Mouse (Mus musculus): Measurements from ENCODE around the gene Cdc14b. TPM values are rescaled to one million over a fixed set of nuclear protein-coding genes. Genes with fewer than 3 reads are reported as not detected.
A peak's percentile ranks its signal among the peaks of the same experiment; 100 is the strongest.

Cdc14b gene
- polyA plus RNA-seq, 1 experiment from 2014 or later, result 19.4 TPM

GRCm38 (mm10) chr13:64253697-64254096 lies 21.4 kb downstream of the Cdc14b start:
- H3K27me3 ChIP-seq, result no peaks in the 10 kb centered on the region
- no peak for ATAC-seq
- in situ Hi-C loops (cut with MboI; ENCODE audit: low pct_unique_long_range_greater_than_20kb), result no loop called here
- no peak for TF ChIP-seq CTCF (IDR thresholded peaks at IDR 0.05)
- POLR2A ChIA-PET, result no interaction called here
- CTCF ChIA-PET, result no interaction called here
- DNase-seq (ENCODE audit: low read depth, low spot score), result no peak

DNA sequence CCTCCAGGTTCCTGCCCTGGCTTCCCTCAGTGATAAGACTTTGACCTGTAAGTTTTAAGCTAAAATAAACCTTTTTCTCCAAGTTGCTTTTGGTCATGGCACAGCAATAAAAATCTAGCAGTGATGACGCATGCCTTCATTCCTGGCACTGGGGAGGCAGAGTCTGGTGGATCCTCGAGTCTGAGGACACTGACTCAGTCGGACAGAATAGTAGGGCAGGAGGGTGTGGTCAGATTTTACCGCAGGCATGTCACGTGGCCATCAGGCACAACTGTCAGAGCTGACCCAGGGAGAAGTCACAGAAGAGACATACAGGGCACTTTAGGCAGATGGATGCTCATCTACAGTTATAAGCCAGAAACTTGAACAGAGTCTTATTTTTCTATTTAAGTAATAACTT lies 22.9 kb downstream of the Cdc14b start:
- DNase-seq (ENCODE audit: low read depth, low spot score) (no peak), ATAC-seq (no peak)
- ChIA-PET POLR2A (interaction anchor here (0.6 kb wide), 1 partner anchor 776 kb away, joined by 5 read pairs; no protein-coding TSS in a partner anchor), CTCF (interaction anchor here (0.9 to 2.0 kb wide), 4 partner anchors 14 to 71 kb away, joined by 3 to 19 read pairs (median 4); no protein-coding TSS in a partner anchor)
- in situ Hi-C loops (cut with MboI; ENCODE audit: low pct_unique_long_range_greater_than_20kb), result no loop called here
- TF ChIP-seq CTCF (IDR thresholded peaks at IDR 0.05), result no peak
- H3K27me3 ChIP-seq, result no peaks in the 10 kb centered on the region

DNA sequence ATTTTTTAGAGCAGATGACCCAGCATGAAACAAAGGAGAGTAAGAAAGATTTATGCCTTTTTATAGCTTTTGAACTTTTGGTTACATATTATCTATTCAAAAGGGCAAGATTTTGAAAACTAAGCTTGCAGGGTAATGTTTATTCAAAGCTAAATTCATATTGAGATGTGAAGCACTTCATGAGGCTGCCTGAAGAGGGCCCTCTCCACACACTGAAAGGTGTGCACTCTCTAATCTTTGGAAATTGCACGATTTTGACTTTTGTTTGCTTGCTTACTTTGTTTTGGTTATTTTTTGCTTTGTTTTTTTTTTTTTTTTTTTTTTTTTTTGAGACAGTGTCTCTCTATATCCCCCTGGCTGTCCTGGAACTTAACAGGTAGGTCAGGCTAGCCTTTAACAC lies 24.7 kb downstream of the Cdc14b start:
- peak; percentile 54 for TF ChIP-seq CTCF (IDR thresholded peaks at IDR 0.05)
- POLR2A ChIA-PET, result interaction anchor here (0.7 kb wide), 1 partner anchor 153 kb away, joined by 3 read pairs; no protein-coding TSS in a partner anchor
- in situ Hi-C loops (cut with MboI; ENCODE audit: low pct_unique_long_range_greater_than_20kb), result no loop called here
- ATAC-seq, result no peak
- DNase-seq (ENCODE audit: low read depth, low spot score), result no peak
- no peaks in the 10 kb centered on the region for H3K27me3 ChIP-seq
- CTCF ChIA-PET, result interaction anchor here (0.7 to 1.5 kb wide), 4 partner anchors 10 to 71 kb away, joined by 3 to 9 read pairs (median 4); no protein-coding TSS in a partner anchor

DNA sequence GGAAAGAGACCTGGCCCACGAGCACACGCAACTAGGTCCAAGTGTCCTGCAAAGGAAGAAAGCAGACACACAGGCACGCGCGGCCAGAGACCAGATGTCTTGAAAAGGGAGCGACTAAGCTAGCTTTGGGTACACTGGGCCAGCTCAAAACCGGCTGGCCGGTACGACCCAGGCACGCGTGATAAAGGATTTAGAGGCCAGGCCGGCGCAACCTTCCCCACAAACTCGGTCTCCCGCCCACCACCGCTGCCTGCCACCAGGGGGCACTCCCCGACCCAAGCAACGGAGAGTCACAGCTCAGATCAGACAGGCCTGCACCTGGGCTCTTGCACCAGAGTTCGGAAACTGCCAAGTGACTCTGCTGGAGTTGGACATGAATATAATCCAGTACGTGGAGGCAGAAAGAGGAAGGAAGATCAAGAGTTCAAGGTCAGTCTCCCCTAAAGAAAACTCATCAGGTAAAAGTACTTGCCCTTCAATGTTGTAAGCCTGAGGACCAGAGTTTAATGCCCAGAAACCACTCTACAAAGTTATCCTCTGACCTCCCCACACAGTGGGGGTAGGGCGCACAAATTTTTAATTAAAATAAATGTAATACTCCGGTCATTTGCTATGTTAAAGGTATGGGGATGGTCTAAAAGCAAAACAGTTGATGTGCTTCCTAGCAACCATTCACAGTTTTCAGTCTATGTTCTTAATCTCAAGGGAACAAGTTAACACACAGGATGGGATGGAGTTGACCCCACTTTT lies 26.1 kb downstream of the Cdc14b start:
- ATAC-seq (peak; percentile 76), DNase-seq (ENCODE audit: low read depth, low spot score) (no peak)
- H3K27me3 ChIP-seq, result no peaks in the 10 kb centered on the region
- CTCF ChIA-PET, result interaction anchor here (1.2 to 3.5 kb wide), 8 partner anchors 8 to 57 kb away, joined by 3 to 24 read pairs (median 4); no protein-coding TSS in a partner anchor
- in situ Hi-C loops (cut with MboI; ENCODE audit: low pct_unique_long_range_greater_than_20kb), result loop anchor here (5.0 kb wide), 1 partner anchor 58 kb away; no protein-coding TSS in a partner anchor
- TF ChIP-seq CTCF (IDR thresholded peaks at IDR 0.05), result peak; percentile 95
- POLR2A ChIA-PET, result no interaction called here

GRCm38 (mm10) chr13:64248161-64248774 lies 26.8 kb downstream of the Cdc14b start:
- ATAC-seq (no peak), DNase-seq (ENCODE audit: low read depth, low spot score) (no peak)
- H3K27me3 ChIP-seq, result no peaks in the 10 kb centered on the region
- POLR2A ChIA-PET, result no interaction called here
- no peak for TF ChIP-seq CTCF (IDR thresholded peaks at IDR 0.05)
- CTCF ChIA-PET, result interaction anchor here (1.2 to 3.5 kb wide), 7 partner anchors 8 to 57 kb away, joined by 3 to 24 read pairs (median 5); no protein-coding TSS in a partner anchor
- in situ Hi-C loops (cut with MboI; ENCODE audit: low pct_unique_long_range_greater_than_20kb), result loop anchor here (5.0 kb wide), 1 partner anchor 59 kb away; no protein-coding TSS in a partner anchor

DNA sequence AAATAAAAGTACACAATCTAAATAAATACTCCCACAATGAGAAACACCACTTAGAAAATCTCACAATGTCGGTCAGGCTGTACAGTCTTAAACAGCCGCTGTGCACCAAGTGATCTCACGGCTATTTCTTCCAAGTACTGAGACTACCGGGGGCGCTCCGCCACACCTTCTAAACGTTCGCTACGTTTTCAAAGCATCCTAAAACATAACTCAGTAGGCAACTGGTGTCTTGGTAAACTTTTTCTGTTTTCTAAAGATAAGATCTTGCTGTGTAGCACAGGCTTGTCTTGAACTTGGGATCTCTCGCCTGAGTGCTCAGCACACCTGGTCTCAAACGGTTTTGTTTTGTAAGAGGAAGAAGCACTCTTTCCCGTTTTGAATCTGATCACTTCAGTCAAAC lies 29.0 kb downstream of the Cdc14b start:
- no peaks in the 10 kb centered on the region for H3K27me3 ChIP-seq
- in situ Hi-C loops (cut with MboI; ENCODE audit: low pct_unique_long_range_greater_than_20kb), result loop anchor here (5.0 kb wide), 1 partner anchor 61 kb away; no protein-coding TSS in a partner anchor
- ChIA-PET CTCF (interaction anchor here (0.9 to 3.5 kb wide), 8 partner anchors 8 to 65 kb away, joined by 3 to 24 read pairs (median 4); no protein-coding TSS in a partner anchor), POLR2A (interaction anchor here (1.1 kb wide), 1 partner anchor 12 kb away, joined by 3 read pairs; no protein-coding TSS in a partner anchor)
- DNase-seq (ENCODE audit: low read depth, low spot score) (no peak), ATAC-seq (no peak)
- no peak for TF ChIP-seq CTCF (IDR thresholded peaks at IDR 0.05)

- ChIA-PET POLR2A (no interaction called here), CTCF (no interaction called here)
- H3K27me3 ChIP-seq, result no peaks in the 10 kb centered on the region
- TF ChIP-seq CTCF (IDR thresholded peaks at IDR 0.05), result no peak
- in situ Hi-C loops (cut with MboI; ENCODE audit: low pct_unique_long_range_greater_than_20kb), result loop anchor here (5.0 kb wide), 1 partner anchor 63 kb away; no protein-coding TSS in a partner anchor
- no peak for ATAC-seq
- no peak for DNase-seq (ENCODE audit: low read depth, low spot score)
Measured at GRCm38 (mm10) chr13:64244685-64245261, 30.3 kb downstream of the Cdc14b start.

DNA sequence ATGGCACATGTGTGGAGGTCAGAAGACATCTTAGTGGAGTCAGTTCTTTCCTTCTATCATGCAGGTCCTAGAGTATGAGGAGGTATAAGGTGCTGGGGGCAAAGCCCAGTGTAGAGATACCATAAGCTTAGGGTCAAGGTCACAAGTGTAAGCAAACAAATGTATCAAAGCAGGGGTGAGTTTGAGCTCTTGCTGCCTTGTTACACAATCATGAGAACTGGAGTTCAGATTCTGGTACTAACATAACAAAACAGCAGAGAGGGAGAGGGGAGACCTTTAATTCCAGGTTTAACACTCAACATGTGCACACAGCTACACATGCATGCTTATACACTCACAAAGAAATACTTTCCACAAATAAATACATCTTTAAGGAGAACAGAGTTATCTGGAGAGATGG lies 32.4 kb downstream of the Cdc14b start:
- ChIA-PET POLR2A (no interaction called here), CTCF (interaction anchor here (1.0 to 1.7 kb wide), 2 partner anchors 48 to 62 kb away, joined by 4 read pairs; no protein-coding TSS in a partner anchor)
- no peaks in the 10 kb centered on the region for H3K27me3 ChIP-seq
- no peak for ATAC-seq
- no peak for DNase-seq (ENCODE audit: low read depth, low spot score)
- in situ Hi-C loops (cut with MboI; ENCODE audit: low pct_unique_long_range_greater_than_20kb), result no loop called here
- no peak for TF ChIP-seq CTCF (IDR thresholded peaks at IDR 0.05)

DNA sequence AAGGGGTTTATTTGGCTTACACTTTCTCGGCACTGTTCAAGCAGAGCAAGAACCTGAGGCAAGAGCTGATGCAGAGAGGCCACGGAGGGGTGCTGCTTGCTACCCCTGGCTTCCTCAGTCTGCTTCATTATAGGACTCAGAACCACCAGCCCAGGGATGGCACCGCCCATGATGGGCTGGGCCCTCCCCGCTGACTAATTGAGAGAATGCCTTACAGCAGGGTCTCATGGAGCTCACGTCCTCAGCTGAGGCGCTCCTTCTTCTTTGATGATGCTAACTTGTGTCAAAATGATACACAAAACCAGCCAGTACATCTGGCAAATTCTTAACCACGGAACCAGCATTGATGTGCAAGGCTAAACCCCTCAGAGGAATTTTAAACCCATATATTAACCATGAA lies 34.5 kb downstream of the Cdc14b start:
- no peak for ATAC-seq
- DNase-seq (ENCODE audit: low read depth, low spot score), result no peak
- ChIA-PET CTCF (interaction anchor here (1.2 to 1.5 kb wide), 3 partner anchors 8 to 66 kb away, joined by 3 to 5 read pairs (median 4); no protein-coding TSS in a partner anchor), POLR2A (no interaction called here)
- H3K27me3 ChIP-seq, result no peaks in the 10 kb centered on the region
- TF ChIP-seq CTCF (IDR thresholded peaks at IDR 0.05), result no peak
- in situ Hi-C loops (cut with MboI; ENCODE audit: low pct_unique_long_range_greater_than_20kb), result no loop called here

DNA sequence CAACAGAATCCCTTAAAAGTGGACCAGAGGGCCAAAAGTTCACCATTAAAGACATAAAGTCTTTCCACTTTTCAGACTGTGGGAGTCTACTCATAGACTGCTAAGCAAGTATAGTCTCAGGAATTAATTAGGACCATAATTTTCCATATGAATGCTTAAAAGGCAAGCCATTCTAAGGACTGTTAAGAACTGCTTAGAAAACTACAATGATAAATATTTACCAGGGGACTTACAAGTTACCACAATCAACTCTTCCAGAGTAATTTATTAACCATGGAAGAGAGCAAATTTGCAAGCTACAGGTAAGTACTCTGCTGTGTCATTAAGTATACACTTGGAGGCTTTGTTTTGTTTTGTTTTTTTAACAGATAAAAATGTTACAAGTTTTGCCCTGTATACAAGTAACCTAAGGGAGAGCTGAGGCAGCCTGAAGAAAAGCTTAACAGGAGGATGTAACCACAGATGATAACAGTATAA lies 37.4 kb downstream of the Cdc14b start:
- ChIA-PET POLR2A (no interaction called here), CTCF (interaction anchor here (0.7 to 1.5 kb wide), 3 partner anchors 9 to 140 kb away, joined by 3 to 5 read pairs (median 3); no protein-coding TSS in a partner anchor)
- no peak for TF ChIP-seq CTCF (IDR thresholded peaks at IDR 0.05)
- no peak for ATAC-seq
- no peaks in the 10 kb centered on the region for H3K27me3 ChIP-seq
- no peak for DNase-seq (ENCODE audit: low read depth, low spot score)
- in situ Hi-C loops (cut with MboI; ENCODE audit: low pct_unique_long_range_greater_than_20kb), result no loop called here
